Mouse (Mus musculus) neural tube, embryonic 13.5 days (tissue): ENCODE measurements around the gene Taok1. TPM values are rescaled to one million over a fixed set of nuclear protein-coding genes. Genes with fewer than 3 reads are reported as not detected.

Experiments
- ATAC-seq: fragments of 200-750 bp; cut with Nextera tagmentation; 2 replicates; pipeline ENCODE4 v1.8.0; 2017; ENCODE audit warnings: low read depth, mild to moderate bottlenecking, moderate TSS enrichment, moderate library complexity
- H3K27ac ChIP-seq: fragments of 300-500 bp; sonication (generic); replicated peaks from 2 replicates; pipeline ENCODE4 v1.5.1; 2015; ENCODE audit warnings: moderate library complexity, mild to moderate bottlenecking, inconsistent platforms
- H3K27me3 ChIP-seq: fragments of 300-500 bp; sonication (generic); 2 replicates; pipeline ENCODE4 v1.6.1; 2015; ENCODE audit warnings: mild to moderate bottlenecking, inconsistent platforms
- H3K36me3 ChIP-seq: fragments of 300-500 bp; sonication (generic); 2 replicates; pipeline ENCODE4 v1.6.1; 2015; ENCODE audit warnings: mild to moderate bottlenecking, inconsistent platforms
- H3K4me1 ChIP-seq: fragments of 300-500 bp; sonication (generic); replicated peaks from 2 replicates; pipeline ENCODE4 v1.6.1; 2015; ENCODE audit warnings: inconsistent platforms
- H3K4me2 ChIP-seq: fragments of 300-500 bp; sonication (generic); 2 replicates; pipeline ENCODE4 v1.6.1; 2015; ENCODE audit warnings: inconsistent platforms, mild to moderate bottlenecking, moderate library complexity
- H3K4me3 ChIP-seq: fragments of 300-500 bp; sonication (generic); 2 replicates; pipeline ENCODE4 v1.5.1; 2015; ENCODE audit warnings: mild to moderate bottlenecking, inconsistent platforms
- H3K9ac ChIP-seq: fragments of 300-500 bp; sonication (generic); 2 replicates; pipeline ENCODE4 v1.6.1; 2015; ENCODE audit warnings: moderate library complexity, mild to moderate bottlenecking, inconsistent platforms
- H3K9me3 ChIP-seq: fragments of 300-500 bp; sonication (generic); 2 replicates; pipeline ENCODE4 v1.6.1; 2016; ENCODE audit warnings: inconsistent platforms
- WGBS: fragments of 180-500 bp; shearing (Covaris S2); methylation state at CpG from one replicate; pipeline ENCODE4 v1.1.7; 2015; 5-methylcytosine and 5-hydroxymethylcytosine counted together
- polyA plus RNA-seq: library from polyadenylated mRNA; unstranded; fragments of >200 nt; fragmentation: Nextera tagmentation; extraction: Ambion mirVana; gene quantifications from 2 replicates; pipeline ENCODE4 v1.2.1, GENCODE M21; 2015

The Taok1 gene
- polyA plus RNA-seq, 1 experiment from 2014 or later, result 18.8 TPM

DNA sequence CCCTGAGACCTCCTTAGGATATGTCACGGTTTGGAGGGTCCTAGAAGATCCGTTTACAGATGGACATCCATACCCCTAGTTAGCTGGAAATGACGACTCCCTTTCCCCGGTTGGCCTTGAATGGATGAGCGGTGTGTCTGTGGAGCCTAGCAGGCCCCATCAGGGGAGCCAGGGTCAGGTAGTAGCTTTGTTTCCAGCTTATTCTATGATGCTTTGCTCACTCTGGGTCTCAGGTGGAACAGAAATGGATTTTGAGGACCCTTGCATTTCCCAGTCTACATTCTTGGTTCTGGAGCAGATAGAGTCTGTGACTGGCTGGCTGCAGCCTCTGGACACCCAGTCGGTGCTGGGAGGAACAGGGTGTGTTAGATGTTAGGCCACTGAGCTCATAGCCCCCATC, 112.8 kb downstream of the Taok1 start:
- H3K36me3 ChIP-seq, result peaks cover 6% of the 10 kb centered on the region
- no peaks in the 10 kb centered on the region for H3K27me3 ChIP-seq
- WGBS, result 78% methylated on average over 6 of the region's 6 CpGs
- ATAC-seq, result no peak
- H3K4me2 ChIP-seq, result peak overlapping the region; percentile 89
- H3K9ac ChIP-seq, result peak overlapping the region; percentile 98
- no peaks in the 10 kb centered on the region for H3K9me3 ChIP-seq
- 0 out of 2 replicates have a peak overlapping the region, but pooled peaks have one; percentile 95 for H3K27ac ChIP-seq
- H3K4me3 ChIP-seq, result peak overlapping the region; percentile 89
- peaks cover 79% of the 10 kb centered on the region for H3K4me1 ChIP-seq

DNA sequence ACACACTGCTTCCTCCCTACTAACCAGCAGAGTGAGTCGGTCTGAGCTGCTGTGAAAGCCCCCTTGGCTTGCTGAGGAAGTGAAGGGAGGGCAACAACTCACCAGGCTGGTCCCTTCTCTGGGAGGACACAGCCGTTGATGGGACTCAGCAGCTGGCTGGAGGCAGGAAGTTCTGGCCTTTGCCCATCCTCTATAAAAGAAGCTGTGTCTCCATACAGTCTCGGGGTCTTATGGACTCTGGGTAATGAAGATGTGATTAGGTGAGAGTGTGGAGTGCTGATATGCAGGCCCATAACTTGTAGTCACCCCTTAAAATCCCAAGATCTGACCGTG, 113.3 kb downstream of the Taok1 start:
- ATAC-seq, result no peak
- H3K27ac ChIP-seq, result peak overlapping the region; percentile 95
- H3K9me3 ChIP-seq, result no peaks in the 10 kb centered on the region
- H3K4me3 ChIP-seq, result peak overlapping the region; percentile 89
- peak overlapping the region; percentile 89 for H3K4me2 ChIP-seq
- H3K27me3 ChIP-seq, result no peaks in the 10 kb centered on the region
- H3K4me1 ChIP-seq, result peaks cover 74% of the 10 kb centered on the region
- peaks cover 2% of the 10 kb centered on the region for H3K36me3 ChIP-seq
- peak overlapping the region; percentile 98 for H3K9ac ChIP-seq
- WGBS, result 34% methylated on average over 4 of the region's 4 CpGs

DNA sequence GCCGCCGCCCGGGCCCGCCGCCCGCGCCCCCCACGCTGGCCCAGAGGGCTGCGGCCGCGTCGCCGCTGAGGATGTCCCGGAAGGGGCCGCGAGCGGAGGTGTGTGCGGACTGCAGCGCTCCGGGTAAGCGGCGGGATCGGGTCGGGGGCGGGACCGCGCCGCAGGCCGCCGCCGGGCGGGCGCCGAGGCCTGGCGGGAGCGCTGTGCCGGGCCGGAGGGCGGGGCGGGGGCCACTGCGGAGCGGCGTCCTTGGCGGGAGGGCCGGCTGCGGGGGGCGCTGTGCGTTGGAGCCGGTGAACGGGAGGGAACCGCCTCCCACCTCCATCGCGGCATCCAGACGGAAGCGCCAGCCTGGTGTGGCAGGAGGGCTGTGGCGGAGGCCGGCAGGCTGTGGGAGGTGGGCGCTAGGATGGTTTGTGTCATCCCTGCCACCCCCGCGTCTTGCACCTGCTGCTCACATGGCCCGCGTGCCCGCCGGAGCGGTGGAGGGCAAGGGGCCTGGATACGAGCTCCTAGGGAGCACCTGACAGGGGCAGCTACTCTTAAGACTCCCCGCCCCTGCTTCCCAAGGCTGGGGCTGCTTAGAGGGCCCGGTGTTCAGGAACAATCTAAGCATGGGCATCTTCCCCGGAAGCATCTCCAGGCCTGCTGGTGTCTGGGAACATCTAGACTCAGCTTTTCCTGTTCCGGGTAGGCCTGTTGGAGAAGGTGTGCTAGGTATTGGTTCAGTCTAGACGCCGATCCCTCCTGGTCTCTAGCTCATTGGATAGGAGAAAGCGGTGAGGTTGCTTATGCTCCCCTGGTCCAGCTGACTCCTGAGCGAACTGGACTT, 113.9 kb downstream of the Taok1 start, which contains the start of gene Git1:
Gene Git1 (plus strand): TSS at position 51 of the 832 bp plus-strand sequence.
- Histone ChIP-seq H3K27me3 (no peaks in the 10 kb centered on the region), H3K9me3 (no peaks in the 10 kb centered on the region), H3K36me3 (no peaks in the 10 kb centered on the region), H3K4me2 (peak within 1 kb of the TSS; percentile 89), H3K27ac (peak within 1 kb of the TSS; percentile 95), H3K4me3 (peak within 1 kb of the TSS; percentile 89), H3K4me1 (peaks cover 73% of the 10 kb centered on the region), H3K9ac (peak within 1 kb of the TSS; percentile 98)
- WGBS, result under 1% methylated on average over 58 of the region's 74 CpGs
- ATAC-seq, result no peak

DNA sequence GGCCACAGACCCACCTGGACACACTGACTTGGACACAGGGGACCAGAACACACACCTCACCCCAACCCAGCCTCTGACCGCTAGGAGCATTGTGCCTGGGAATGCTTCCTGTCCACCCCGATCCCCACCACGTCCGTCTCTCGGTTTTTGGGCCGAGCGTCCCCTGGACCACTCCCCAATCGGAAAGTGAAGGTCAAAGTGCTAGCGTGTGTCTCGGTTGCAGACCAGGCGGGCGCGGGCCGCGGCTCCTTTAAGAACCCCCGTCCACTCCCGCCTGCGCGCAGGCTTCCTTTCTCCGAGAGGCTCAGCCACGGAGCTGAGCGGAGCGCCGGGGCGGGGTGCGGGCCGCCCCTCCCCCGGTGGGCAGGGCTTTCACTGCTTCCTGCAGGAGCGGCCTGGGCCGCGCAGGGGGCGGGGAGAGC, 114.7 kb downstream of the Taok1 start:
- Histone ChIP-seq H3K27me3 (no peaks in the 10 kb centered on the region), H3K4me2 (peak overlapping the region; percentile 84), H3K36me3 (no peaks in the 10 kb centered on the region), H3K9ac (peak overlapping the region; percentile 98), H3K4me3 (peak overlapping the region; percentile 89), H3K9me3 (no peaks in the 10 kb centered on the region), H3K4me1 (peaks cover 73% of the 10 kb centered on the region), H3K27ac (peak overlapping the region; percentile 95)
- WGBS, result 1% methylated on average over 30 of the region's 32 CpGs
- ATAC-seq, result peak; percentile 59

DNA sequence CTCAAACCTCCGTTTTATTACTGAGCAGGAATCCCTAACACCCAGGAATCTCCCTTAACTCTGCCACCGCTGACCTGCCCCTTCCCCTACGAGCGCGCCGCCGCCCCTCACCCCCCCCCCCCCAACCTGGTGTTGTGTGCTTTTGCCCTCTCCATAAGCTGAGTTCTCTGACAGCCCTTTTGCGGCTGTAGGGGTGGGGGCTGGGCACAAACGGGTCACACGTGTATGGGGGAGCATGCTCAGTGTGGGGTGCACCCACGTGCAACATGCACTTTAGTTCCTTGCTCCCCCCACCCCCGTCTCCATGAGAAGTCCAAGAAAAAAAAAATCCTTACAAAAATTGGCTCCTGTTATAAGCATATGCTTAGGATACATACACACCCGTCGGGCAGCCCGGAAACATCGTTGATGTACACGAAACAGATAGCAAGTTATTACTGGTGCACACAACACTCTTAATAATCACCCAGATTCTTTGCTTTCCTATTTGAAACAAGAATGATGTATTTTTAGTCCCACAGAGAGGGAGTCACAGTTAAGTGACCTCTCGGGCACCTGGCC, 115.2 kb downstream of the Taok1 start:
- Histone ChIP-seq H3K9me3 (no peaks in the 10 kb centered on the region), H3K36me3 (no peaks in the 10 kb centered on the region), H3K27me3 (no peaks in the 10 kb centered on the region), H3K27ac (peak overlapping the region; percentile 95), H3K4me3 (peak overlapping the region; percentile 89), H3K9ac (peak overlapping the region; percentile 98), H3K4me1 (peaks cover 73% of the 10 kb centered on the region), H3K4me2 (peak overlapping the region; percentile 84)
- WGBS, result 0% methylated on average over 18 of the region's 18 CpGs
- ATAC-seq, result no peak

- under 1% methylated on average over 23 of the region's 23 CpGs for WGBS
- no peaks in the 10 kb centered on the region for H3K9me3 ChIP-seq
- peak; percentile 51 for ATAC-seq
These were observed 115.9 kb downstream of the Taok1 start for GRCm38 (mm10) chr11:77491502-77492291.

DNA sequence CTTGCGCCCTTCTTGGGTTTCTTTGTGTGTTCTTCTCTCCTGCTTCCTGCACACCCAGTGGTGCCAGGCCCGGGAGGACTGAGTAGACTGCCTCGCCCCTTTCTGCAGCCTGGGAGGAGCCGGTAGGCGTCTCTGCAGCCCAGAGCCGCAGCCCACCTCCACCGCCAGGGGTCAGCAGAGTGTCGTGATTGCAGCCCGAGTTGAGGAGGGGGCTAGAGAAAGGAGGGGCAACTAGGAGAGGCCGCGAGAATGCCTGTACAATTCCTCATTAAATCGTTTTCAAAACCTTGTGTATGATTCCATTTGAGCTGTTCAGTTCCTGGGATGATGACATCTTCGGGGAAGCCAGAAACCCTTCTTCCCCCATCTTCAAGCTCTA, 116.5 kb downstream of the Taok1 start:
- whole genome bisulfite sequencing, result 0% methylated on average over 13 of the region's 13 CpGs
- peaks cover 79% of the 10 kb centered on the region for H3K4me1 ChIP-seq

More at GRCm38 (mm10) chr11:77491502-77492291, 115.9 kb downstream of the Taok1 start:
- H3K36me3 ChIP-seq, result no peaks in the 10 kb centered on the region
- peak overlapping the region; percentile 84 for H3K4me2 ChIP-seq
- H3K27ac ChIP-seq, result peak overlapping the region; percentile 95
- peak overlapping the region; percentile 98 for H3K9ac ChIP-seq
- no peaks in the 10 kb centered on the region for H3K27me3 ChIP-seq
- H3K4me1 ChIP-seq, result peaks cover 74% of the 10 kb centered on the region
- peak overlapping the region; percentile 89 for H3K4me3 ChIP-seq

GRCm38 (mm10) chr11:77490451-77490850, 117.2 kb downstream of the Taok1 start:
- H3K4me3 ChIP-seq, result peak overlapping the region; percentile 89
- no peaks in the 10 kb centered on the region for H3K9me3 ChIP-seq
- peak overlapping the region; percentile 84 for H3K4me2 ChIP-seq
- H3K27ac ChIP-seq, result peak overlapping the region; percentile 95
- 64% methylated on average over 6 of the region's 6 CpGs for WGBS
- peaks cover 79% of the 10 kb centered on the region for H3K4me1 ChIP-seq
- H3K36me3 ChIP-seq, result no peaks in the 10 kb centered on the region
- no peak for ATAC-seq
- H3K9ac ChIP-seq, result peak overlapping the region; percentile 98
- no peaks in the 10 kb centered on the region for H3K27me3 ChIP-seq

More for the DNA sequence above, 116.5 kb downstream of the Taok1 start:
- Histone ChIP-seq H3K4me3 (peak overlapping the region; percentile 89), H3K9ac (peak overlapping the region; percentile 98), H3K9me3 (no peaks in the 10 kb centered on the region), H3K4me2 (peak overlapping the region; percentile 84), H3K27ac (peak overlapping the region; percentile 95), H3K27me3 (no peaks in the 10 kb centered on the region), H3K36me3 (no peaks in the 10 kb centered on the region)
- peak; percentile 64 for ATAC-seq

DNA sequence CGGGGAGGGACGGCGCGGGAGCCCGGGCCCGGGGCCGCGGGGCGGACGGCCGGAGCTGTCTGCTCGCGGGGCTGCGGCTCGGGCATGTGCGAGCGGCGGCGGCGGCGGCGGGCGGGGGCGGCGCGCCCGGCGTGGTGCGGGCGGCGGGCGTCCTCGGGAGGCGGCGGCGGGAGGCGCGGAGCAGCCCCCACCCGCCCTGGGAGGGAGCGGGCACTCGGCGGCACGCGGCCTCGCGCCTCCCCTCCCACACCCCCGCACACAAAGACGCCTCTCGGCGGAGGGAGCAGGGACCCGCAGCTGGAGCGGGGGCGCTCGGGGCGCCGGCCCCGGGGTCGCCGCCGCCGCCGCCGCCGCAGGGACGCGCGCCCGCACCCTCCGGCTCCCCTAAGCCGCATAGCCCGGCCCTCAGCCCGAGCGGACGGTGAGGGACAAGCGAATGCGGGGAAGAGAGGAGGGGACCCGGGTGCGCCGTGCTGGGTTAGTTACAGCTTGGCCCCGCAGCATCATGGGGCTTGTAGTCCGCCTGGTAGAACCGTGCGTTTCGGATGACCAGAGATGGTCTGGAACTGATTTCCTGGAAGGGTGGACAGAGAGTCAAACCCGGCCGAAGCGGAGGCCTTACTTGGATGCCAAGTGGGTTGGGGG, 117.9 kb downstream of the Taok1 start, which contains the start of gene Ankrd13b:
Gene Ankrd13b (minus strand): TSS at position 88 of the 645 bp plus-strand sequence.
- no peaks in the 10 kb centered on the region for H3K36me3 ChIP-seq
- WGBS, result under 1% methylated on average over 72 of the region's 87 CpGs
- peak within 1 kb of the TSS; percentile 89 for H3K4me3 ChIP-seq
- peaks cover 79% of the 10 kb centered on the region for H3K4me1 ChIP-seq
- H3K27ac ChIP-seq, result peak within 1 kb of the TSS; percentile 95
- peak within 1 kb of the TSS; percentile 98 for H3K9ac ChIP-seq
- ATAC-seq, result peak; percentile 63
- no peaks in the 10 kb centered on the region for H3K27me3 ChIP-seq
- H3K9me3 ChIP-seq, result no peaks in the 10 kb centered on the region
- peak within 1 kb of the TSS; percentile 84 for H3K4me2 ChIP-seq

DNA sequence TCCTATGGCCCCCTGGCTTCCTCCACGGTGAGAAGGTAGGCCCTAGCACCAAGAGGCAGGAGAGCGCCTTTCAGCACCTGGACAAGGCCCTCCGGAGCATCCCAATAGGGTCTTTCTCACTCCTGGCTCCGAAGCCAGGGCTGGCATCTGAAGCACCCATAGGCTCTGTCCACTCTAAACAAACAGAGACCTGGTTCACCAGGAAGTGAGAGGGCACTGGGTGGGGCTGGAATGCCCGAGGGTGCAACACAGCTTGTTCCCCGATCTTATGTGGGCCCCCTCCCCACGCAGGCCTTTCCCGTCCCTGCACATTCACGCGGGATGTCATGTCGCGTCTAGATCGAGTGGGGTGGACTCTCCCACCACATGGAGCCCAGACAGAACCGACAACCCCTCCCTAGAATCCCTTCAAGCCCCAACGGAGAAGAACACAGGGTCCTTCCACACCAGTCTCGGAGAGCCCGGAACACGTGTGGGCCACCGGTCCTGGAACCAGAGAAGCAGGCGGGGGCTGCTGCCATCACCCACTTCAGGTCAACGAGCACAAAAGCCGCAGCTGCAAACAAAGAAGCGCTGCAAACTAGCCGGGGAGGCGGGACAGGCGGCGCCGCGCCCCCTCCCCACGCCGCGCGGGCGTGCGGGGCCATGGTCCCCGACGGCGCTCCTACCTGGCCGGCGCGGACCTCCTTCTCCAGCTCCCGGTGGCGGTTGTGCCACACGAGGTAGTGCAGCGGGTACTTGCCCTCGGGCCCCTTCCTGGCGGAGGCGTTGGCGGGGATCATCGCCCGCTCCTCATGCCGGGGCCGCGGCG, 118.6 kb downstream of the Taok1 start:
- WGBS, result 2% methylated on average over 53 of the region's 55 CpGs
- Histone ChIP-seq H3K9ac (peak overlapping the region; percentile 98), H3K9me3 (no peaks in the 10 kb centered on the region), H3K36me3 (no peaks in the 10 kb centered on the region), H3K4me1 (peaks cover 79% of the 10 kb centered on the region), H3K27ac (peak overlapping the region; percentile 95), H3K27me3 (no peaks in the 10 kb centered on the region), H3K4me2 (peak overlapping the region; percentile 84), H3K4me3 (peak overlapping the region; percentile 89)
- ATAC-seq, result no peak

GRCm38 (mm10) chr11:77486798-77487197, 120.8 kb downstream of the Taok1 start:
- peak overlapping the region; percentile 84 for H3K4me2 ChIP-seq
- no peaks in the 10 kb centered on the region for H3K27me3 ChIP-seq
- no peak for ATAC-seq
- peak overlapping the region; percentile 95 for H3K27ac ChIP-seq
- H3K4me3 ChIP-seq, result peak overlapping the region; percentile 89
- H3K4me1 ChIP-seq, result peaks cover 89% of the 10 kb centered on the region
- no peaks in the 10 kb centered on the region for H3K36me3 ChIP-seq
- 34% methylated on average over 5 of the region's 5 CpGs for WGBS
- H3K9ac ChIP-seq, result peak overlapping the region; percentile 98
- no peaks in the 10 kb centered on the region for H3K9me3 ChIP-seq
